Mouse (Mus musculus): Measurements from ENCODE around the gene Vmn2r3. TPM values are rescaled to one million over a fixed set of nuclear protein-coding genes. Genes with fewer than 3 reads are reported as not detected.

The Vmn2r3 gene
- polyA plus RNA-seq, 1 experiment from 2014 or later: not detected

Other genes with a start within 250 kb of the Vmn2r3 start
- gene Vmn2r1, start 208.2 kb downstream of the Vmn2r3 start, polyA plus RNA-seq (2016; fragmentation: Nextera tagmentation; extraction: Ambion mirVana): 0.01 TPM in 1 of 2 replicates, not detected in the other
- gene Vmn2r2, start 147.8 kb downstream of the Vmn2r3 start, polyA plus RNA-seq (2016; fragmentation: Nextera tagmentation; extraction: Ambion mirVana): 0.09 TPM in 1 of 2 replicates, not detected in the other
- gene Vmn2r4, start 125.7 kb upstream of the Vmn2r3 start, polyA plus RNA-seq (2016; fragmentation: Nextera tagmentation; extraction: Ambion mirVana): not detected in 2 replicates
- gene Vmn2r5, start 220.1 kb upstream of the Vmn2r3 start, polyA plus RNA-seq (2016; fragmentation: Nextera tagmentation; extraction: Ambion mirVana): not detected in 2 replicates